Mouse (Mus musculus) limb, embryonic 11.5 days (tissue): ENCODE results near the gene Pds5b. TPM values are rescaled to one million over a fixed set of nuclear protein-coding genes. Genes with fewer than 3 reads are reported as not detected.
"Not testable (repeated sequence)": the region's sequence is repeated elsewhere in the genome, so short reads cannot be mapped to it uniquely, and the experiment has no call there.

Source experiments
- ATAC-seq: fragments of 200-750 bp; cut with Nextera tagmentation; 2 replicates; pipeline ENCODE4 v1.8.0; 2017; ENCODE audit warnings: low read depth; ENCODE audit not compliant: insufficient number of reproducible peaks, low FRiP score, low TSS enrichment
- DNase-seq: peaks from one replicate; pipeline ENCODE4 v3.0.0-alpha.2; 2015; ENCODE audit warnings: low spot score
- H3K27ac ChIP-seq: fragments of 300-500 bp; sonication (generic); replicated peaks from 2 replicates; pipeline ENCODE4 v1.5.1; 2014; ENCODE audit warnings: low read depth, mild to moderate bottlenecking, low read length
- H3K27me3 ChIP-seq: fragments of 300-500 bp; sonication (generic); 2 replicates; pipeline ENCODE4 v1.6.1; 2014; ENCODE audit warnings: mild to moderate bottlenecking, low read length, mixed read lengths; ENCODE audit not compliant: control insufficient read depth, insufficient read depth
- H3K36me3 ChIP-seq: fragments of 300-500 bp; sonication (generic); 2 replicates; pipeline ENCODE4 v1.6.1; 2014; ENCODE audit warnings: mild to moderate bottlenecking, low read length, moderate library complexity, mixed read lengths; ENCODE audit not compliant: control insufficient read depth, insufficient read depth
- H3K4me1 ChIP-seq: fragments of 300-500 bp; sonication (generic); 2 replicates; pipeline ENCODE4 v1.6.1; 2014; ENCODE audit warnings: low read length, mixed read lengths; ENCODE audit not compliant: control insufficient read depth, insufficient read depth
- H3K4me2 ChIP-seq: fragments of 300-500 bp; sonication (generic); 2 replicates; pipeline ENCODE4 v1.6.1; 2014; ENCODE audit warnings: low read depth, mild to moderate bottlenecking, moderate library complexity; ENCODE audit not compliant: severe bottlenecking
- H3K4me3 ChIP-seq: fragments of 300-500 bp; sonication (generic); 2 replicates; pipeline ENCODE4 v1.5.1; 2014; ENCODE audit warnings: low read depth, low read length
- H3K9ac ChIP-seq: fragments of 300-500 bp; sonication (generic); 2 replicates; pipeline ENCODE4 v1.6.1; 2014; ENCODE audit warnings: mild to moderate bottlenecking, low read length
- H3K9me3 ChIP-seq: fragments of 300-500 bp; sonication (generic); 2 replicates; pipeline ENCODE4 v1.6.1; 2016; ENCODE audit warnings: low read length; ENCODE audit not compliant: control insufficient read depth
- WGBS: fragments of 180-500 bp; shearing (Covaris S2); extraction: QIAGEN DNeasy Blood & Tissue Kit; methylation state at CpG from one replicate; pipeline ENCODE4 v1.1.7; 2014; 5-methylcytosine and 5-hydroxymethylcytosine counted together
- polyA plus RNA-seq: library from polyadenylated mRNA; unstranded; fragments of >200 nt; fragmentation: Nextera tagmentation; extraction: Ambion mirVana; gene quantifications from 2 replicates; pipeline ENCODE4 v1.2.1, GENCODE M21; 2014

Gene Pds5b
- polyA plus RNA-seq, 1 experiment from 2014 or later: 52.7 TPM

- H3K9ac ChIP-seq: 0 out of 2 replicates have a peak overlapping the region, but pooled peaks have one; percentile 43
- ATAC-seq (peak; percentile 95), DNase-seq (peak; percentile 78)
- peaks cover 14% of the 10 kb centered on the region for H3K4me1 ChIP-seq
- 21% methylated on average over 11 of the region's 11 CpGs for WGBS
- no peaks in the 10 kb centered on the region for H3K36me3 ChIP-seq
- H3K4me3 ChIP-seq: no peak overlapping the region
- H3K4me2 ChIP-seq: peak overlapping the region; percentile 16; the same call in 1 of the 2 replicates
- H3K27me3 ChIP-seq: no peaks in the 10 kb centered on the region
- H3K27ac ChIP-seq: peak overlapping the region; percentile 90
- peaks cover 3% of the 10 kb centered on the region for H3K9me3 ChIP-seq
Measured at GRCm38 (mm10) chr5:150839688-150840541, 166.4 kb downstream of the Pds5b start.

GRCm38 (mm10) chr5:150840596-150840995 is 167.1 kb downstream of the Pds5b start:
- Histone ChIP-seq H3K27me3 (no peaks in the 10 kb centered on the region), H3K4me3 (no peak overlapping the region), H3K27ac (peak overlapping the region; percentile 90), H3K4me1 (peaks cover 14% of the 10 kb centered on the region), H3K9me3 (peaks cover 3% of the 10 kb centered on the region), H3K9ac (peak overlapping the region; percentile 43; the same call in 1 of the 2 replicates), H3K36me3 (no peaks in the 10 kb centered on the region), H3K4me2 (peak overlapping the region; percentile 16; the same call in 1 of the 2 replicates)
- peak; percentile 62 for DNase-seq
- no peak; the same call in 1 of the 2 replicates for ATAC-seq
- WGBS: 23% methylated on average over 11 of the region's 11 CpGs

GRCm38 (mm10) chr5:150845961-150846360 is 172.4 kb downstream of the Pds5b start:
- H3K4me1 ChIP-seq: peaks cover under 1% of the 10 kb centered on the region
- H3K9ac ChIP-seq: no peak overlapping the region
- H3K4me2 ChIP-seq: no peak overlapping the region
- no peak overlapping the region for H3K4me3 ChIP-seq
- ATAC-seq: no peak
- DNase-seq: no peak
- no peaks in the 10 kb centered on the region for H3K36me3 ChIP-seq
- no peaks in the 10 kb centered on the region for H3K9me3 ChIP-seq
- no peak overlapping the region for H3K27ac ChIP-seq
- H3K27me3 ChIP-seq: no peaks in the 10 kb centered on the region
- 93% methylated on average over 6 of the region's 6 CpGs for WGBS

GRCm38 (mm10) chr5:150850821-150851220 is 177.3 kb downstream of the Pds5b start:
- WGBS: 52% methylated on average over 2 of the region's 2 CpGs
- ATAC-seq (no peak), DNase-seq (no peak)
- Histone ChIP-seq H3K36me3 (no peaks in the 10 kb centered on the region), H3K9me3 (no peaks in the 10 kb centered on the region), H3K4me2 (no peak overlapping the region), H3K4me3 (no peak overlapping the region), H3K27me3 (no peaks in the 10 kb centered on the region), H3K4me1 (no peaks in the 10 kb centered on the region), H3K27ac (no peak overlapping the region), H3K9ac (no peak overlapping the region)

DNA sequence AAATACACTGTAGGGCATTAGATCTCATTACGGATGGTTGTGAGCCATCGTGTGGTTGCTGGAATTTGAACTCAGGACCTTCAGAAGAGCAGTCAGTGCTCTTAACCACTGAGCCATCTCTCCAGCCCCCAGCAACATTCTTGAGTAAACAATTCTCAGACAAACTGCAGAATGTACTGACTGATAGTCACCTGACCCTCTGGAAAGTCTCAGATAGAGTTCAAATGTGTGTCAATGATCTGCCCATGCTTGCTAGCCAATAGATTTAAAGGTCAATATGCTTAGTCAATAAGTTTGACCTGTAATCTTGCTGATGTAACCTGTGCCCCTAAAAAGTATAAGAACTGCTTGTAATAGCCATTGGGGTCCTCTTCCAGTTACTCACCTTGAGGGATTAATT is 178.6 kb downstream of the Pds5b start:
- not testable (repeated sequence) for H3K4me1 ChIP-seq, H3K36me3 ChIP-seq, ATAC-seq, H3K4me2 ChIP-seq, H3K4me3 ChIP-seq, H3K27me3 ChIP-seq, H3K27ac ChIP-seq, DNase-seq, H3K9ac ChIP-seq, H3K9me3 ChIP-seq
- 88% methylated on average over 2 of the region's 2 CpGs for WGBS

- Histone ChIP-seq H3K9ac (no peak overlapping the region), H3K4me3 (no peak overlapping the region), H3K9me3 (no peaks in the 10 kb centered on the region), H3K27me3 (no peaks in the 10 kb centered on the region), H3K36me3 (no peaks in the 10 kb centered on the region), H3K27ac (no peak overlapping the region), H3K4me1 (no peaks in the 10 kb centered on the region), H3K4me2 (no peak overlapping the region)
- DNase-seq: no peak
- no peak for ATAC-seq
- WGBS: 68% methylated on average over 1 of the region's 1 CpGs
Measured at GRCm38 (mm10) chr5:150854506-150854905, 181.0 kb downstream of the Pds5b start.

DNA sequence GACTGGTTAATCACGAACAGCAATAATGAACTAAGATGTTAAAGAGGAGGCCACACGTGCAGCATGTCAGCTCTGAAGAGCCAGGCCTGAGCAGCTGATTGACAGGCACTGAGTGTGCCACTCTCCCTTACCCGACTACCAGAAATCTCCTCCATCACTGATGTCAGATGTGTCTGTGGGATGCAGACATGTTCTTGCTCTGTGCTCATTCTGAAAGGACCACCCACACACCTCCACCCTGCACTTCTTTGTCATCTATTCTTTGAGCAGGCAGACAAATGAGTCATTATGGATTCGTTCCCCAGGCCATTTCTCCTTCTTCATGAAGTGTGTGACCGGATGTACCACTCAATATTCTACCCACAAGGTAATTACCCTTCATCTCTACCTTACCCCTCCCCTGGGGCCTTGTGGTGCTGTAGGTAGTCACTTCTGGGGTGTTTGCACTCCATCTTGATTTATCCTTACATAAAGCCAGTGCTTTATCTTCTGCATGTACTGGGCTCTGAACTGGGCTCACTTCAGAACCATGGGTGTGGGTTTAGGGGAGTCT is 186.2 kb downstream of the Pds5b start:
- H3K27ac ChIP-seq: no peak overlapping the region
- 71% methylated on average over 5 of the region's 5 CpGs for WGBS
- no peaks in the 10 kb centered on the region for H3K9me3 ChIP-seq
- no peaks in the 10 kb centered on the region for H3K4me1 ChIP-seq
- H3K4me3 ChIP-seq: no peak overlapping the region
- no peak overlapping the region for H3K9ac ChIP-seq
- DNase-seq (no peak), ATAC-seq (no peak)
- H3K36me3 ChIP-seq: no peaks in the 10 kb centered on the region
- no peaks in the 10 kb centered on the region for H3K27me3 ChIP-seq
- no peak overlapping the region for H3K4me2 ChIP-seq
